ENCODE assay signal across 8 mouse cellular contexts in the genomic region with DNA sequence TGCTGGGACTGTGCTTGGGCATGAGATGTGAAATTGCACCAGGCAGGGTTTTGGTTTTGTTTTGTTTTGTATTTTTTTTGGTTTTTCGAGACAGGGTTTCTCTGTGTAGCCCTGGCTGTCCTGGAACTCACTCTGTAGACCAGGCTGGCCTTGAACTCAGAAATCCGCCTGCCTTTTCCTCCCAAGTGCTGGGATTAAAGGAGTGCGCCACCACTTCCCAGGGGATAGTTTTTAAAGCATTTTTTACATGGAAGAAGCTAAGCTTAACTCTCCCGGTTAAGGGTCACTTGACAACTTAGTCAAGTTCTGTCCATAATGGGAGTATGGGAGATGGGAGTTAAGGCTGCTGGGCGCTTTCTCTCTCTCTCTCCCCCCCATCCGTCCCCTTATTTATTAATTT. TPM values are rescaled to one million over a fixed set of nuclear protein-coding genes. Genes with fewer than 3 reads are reported as not detected.
DNase-seq lines count a peak whose midpoint lies in the region; ATAC-seq and TF ChIP-seq lines count a peak whose summit lies in the region.

No protein-coding gene starts in this region.

- H3K27ac ChIP-seq in heart, embryonic 14.5 days (replicated peaks in 1 of 2; ENCODE audit: control insufficient read depth in 1 of 2, insufficient read depth in 1 of 2, low read depth in 2 of 2, low read length in 2 of 2), result 0 out of 4 replicates have a peak overlapping the region, but pooled peaks of 1 of the 2 experiments have one; percentile 95
- H3K27ac ChIP-seq in MEL (ENCODE audit: control insufficient read depth, low read depth, low read length), result peak overlapping the region; percentile 95
- H3K27ac ChIP-seq in hindbrain, embryonic 15.5 days (replicated peaks), result peak overlapping the region; percentile 88; the same call in 1 of the 2 replicates
- H3K27ac ChIP-seq in midbrain, embryonic 11.5 days (ENCODE audit: low read depth, low read length), result no peak overlapping the region
- H3K27ac ChIP-seq in left cerebral cortex, adult 2 months, result no peak overlapping the region

- peaks cover 58% of the 10 kb centered on the region for H3K79me2 ChIP-seq in MEL (ENCODE audit: control insufficient read depth, insufficient read depth, low read length, poor library complexity)

- H3K4me3 ChIP-seq in heart, embryonic 14.5 days (ENCODE audit: control insufficient read depth in 1 of 2, insufficient read depth in 1 of 2, low read depth in 1 of 2, low read length in 2 of 2), result peak overlapping the region in 1 of 2 experiments; percentile 96; a peak in 3 of 4 replicates
- H3K4me3 ChIP-seq in MEL (ENCODE audit: control insufficient read depth in 1 of 2, insufficient read depth in 1 of 2, low read depth in 2 of 2, low read length in 2 of 2), result peak overlapping the region; percentile 85
- peak overlapping the region; percentile 71 for H3K4me3 ChIP-seq in hindbrain, embryonic 15.5 days
- H3K4me3 ChIP-seq in midbrain, embryonic 11.5 days (ENCODE audit: low read depth, low read length), result no peak overlapping the region
- no peak overlapping the region for H3K4me3 ChIP-seq in left cerebral cortex, adult 2 months

- DNase-seq in heart, postnatal 36 days, result no peak
- DNase-seq in MEL (ENCODE audit: low read depth, low spot score), result no peak
- DNase-seq in midbrain, embryonic 11.5 days (ENCODE audit: low spot score, missing footprints), result no peak
- no peak for DNase-seq in layer of hippocampus, adult 9-11 months
- no peak for DNase-seq in left cerebral cortex, adult 2 months (ENCODE audit: extremely low spot score in 1 of 2, low spot score in 2 of 2)
- DNase-seq in spleen, adult 18-20 months, result no peak

- H3K4me1 ChIP-seq in heart, embryonic 14.5 days (ENCODE audit: control insufficient read depth in 2 of 2, insufficient read depth in 2 of 2, low read length in 2 of 2), result peaks cover 27 to 32% of the 10 kb centered on the region in 2 experiments
- H3K4me1 ChIP-seq in MEL (ENCODE audit: control insufficient read depth in 1 of 2, insufficient read depth in 2 of 2, low read length in 2 of 2), result peaks cover 23 to 50% of the 10 kb centered on the region in 2 experiments
- peaks cover 34% of the 10 kb centered on the region for H3K4me1 ChIP-seq in hindbrain, embryonic 15.5 days (replicated peaks)
- peaks cover 13% of the 10 kb centered on the region for H3K4me1 ChIP-seq in midbrain, embryonic 11.5 days (ENCODE audit: control insufficient read depth, insufficient read depth, low read length)

- peak overlapping the region; percentile 88 for H3K4me2 ChIP-seq in heart, embryonic 14.5 days (ENCODE audit: low read length)
- peak overlapping the region; percentile 82 for H3K4me2 ChIP-seq in hindbrain, embryonic 15.5 days
- peak overlapping the region; percentile 83; the same call in 1 of the 2 replicates for H3K4me2 ChIP-seq in midbrain, embryonic 11.5 days

- intact Hi-C loops in heart, postnatal 36 days (cut with DNase I), result loop anchor here (2.0 to 5.0 kb wide), 3 partner anchors 29 to 138 kb away; no protein-coding TSS in a partner anchor
- intact Hi-C loops in left cerebral cortex, adult 2 months (cut with DNase I), result no loop called here

- H3K9ac ChIP-seq in heart, embryonic 14.5 days (ENCODE audit: low read length), result peak overlapping the region; percentile 99
- H3K9ac ChIP-seq in MEL (ENCODE audit: control insufficient read depth, low read depth, low read length, poor library complexity, severe bottlenecking), result peak overlapping the region; percentile 89
- no peak overlapping the region for H3K9ac ChIP-seq in hindbrain, embryonic 15.5 days
- peak overlapping the region; percentile 100 for H3K9ac ChIP-seq in midbrain, embryonic 11.5 days (ENCODE audit: low read length)

- H3K9me3 ChIP-seq in heart, embryonic 14.5 days (ENCODE audit: control insufficient read depth, low read length), result no peaks in the 10 kb centered on the region
- H3K9me3 ChIP-seq in MEL (replicated peaks; ENCODE audit: insufficient read depth, low read length), result no peaks in the 10 kb centered on the region
- H3K9me3 ChIP-seq in hindbrain, embryonic 15.5 days, result no peaks in the 10 kb centered on the region
- no peaks in the 10 kb centered on the region for H3K9me3 ChIP-seq in midbrain, embryonic 11.5 days (ENCODE audit: control insufficient read depth, low read length)

- no peaks in the 10 kb centered on the region for H3K27me3 ChIP-seq in heart, embryonic 14.5 days (ENCODE audit: control insufficient read depth, insufficient read depth, low read length)
- no peaks in the 10 kb centered on the region for H3K27me3 ChIP-seq in MEL (ENCODE audit: control insufficient read depth in 1 of 2, insufficient read depth in 2 of 2, low read length in 2 of 2)
- H3K27me3 ChIP-seq in hindbrain, embryonic 15.5 days, result no peaks in the 10 kb centered on the region
- no peaks in the 10 kb centered on the region for H3K27me3 ChIP-seq in midbrain, embryonic 11.5 days (ENCODE audit: control insufficient read depth, insufficient read depth, low read length)

- 67% methylated on average over 6 of the region's 6 CpGs for WGBS in heart, embryonic 14.5 days
- 65% methylated on average over 6 of the region's 6 CpGs for WGBS in hindbrain, embryonic 15.5 days
- 49% methylated on average over 6 of the region's 6 CpGs for WGBS in midbrain, embryonic 11.5 days

- H3K36me3 ChIP-seq in heart, embryonic 14.5 days (ENCODE audit: control insufficient read depth, insufficient read depth, low read length), result no peaks in the 10 kb centered on the region
- peaks cover 3 to 46% of the 10 kb centered on the region in 2 experiments for H3K36me3 ChIP-seq in MEL (ENCODE audit: control insufficient read depth in 1 of 2, insufficient read depth in 2 of 2, low read length in 2 of 2)
- no peaks in the 10 kb centered on the region for H3K36me3 ChIP-seq in hindbrain, embryonic 15.5 days
- no peaks in the 10 kb centered on the region for H3K36me3 ChIP-seq in midbrain, embryonic 11.5 days (ENCODE audit: control insufficient read depth, insufficient read depth, low read length)

- TF ChIP-seq CTCF in MEL (IDR thresholded peaks at IDR 0.05 in 2 of 3, conservative IDR thresholded peaks at IDR 0.05 in 1 of 3; ENCODE audit: control insufficient read depth in 1 of 3, insufficient read depth in 1 of 3, low read depth in 2 of 3, low read length in 3 of 3, poor library complexity in 1 of 3, severe bottlenecking in 1 of 3), result no peak
- no peak for TF ChIP-seq CTCF in left cerebral cortex, adult 2 months (IDR thresholded peaks at IDR 0.05)

- TF ChIP-seq POLR2A in MEL (IDR thresholded peaks at IDR 0.05; ENCODE audit: control insufficient read depth in 1 of 2, insufficient read depth in 1 of 2, low read depth in 1 of 2, low read length in 2 of 2, poor library complexity in 1 of 2), result no peak

- TF ChIP-seq RAD21 in MEL (IDR thresholded peaks at IDR 0.05; ENCODE audit: low read depth, low read length), result no peak

- TF ChIP-seq EP300 in MEL (IDR thresholded peaks at IDR 0.05; ENCODE audit: low read depth in 1 of 2, low read length in 2 of 2), result no peak

- no peak for ATAC-seq in heart, embryonic 14.5 days (ENCODE audit: insufficient number of reproducible peaks, insufficient read depth, low FRiP score, low read depth)
- no peak for ATAC-seq in hindbrain, embryonic 15.5 days (ENCODE audit: low FRiP score, low read depth)
- ATAC-seq in midbrain, embryonic 11.5 days (ENCODE audit: low FRiP score), result no peak

RNA-seq across cellular contexts. Expression of a gene that starts 0.5 kb away (rescaled TPM):
- polyA plus RNA-seq in heart, embryonic 14.5 days (2014; fragmentation: Nextera tagmentation; extraction: Ambion mirVana), result 118 and 123 TPM in 2 replicates
- 10 to 100 TPM; 36.4 to 45.9 TPM for total RNA-seq in heart, postnatal 36 days (2021)
- total RNA-seq in MEL (2012; rRNA removed), result 240 and 307 TPM in 2 replicates
- polyA plus RNA-seq in MEL (2012; ENCODE audit: insufficient read depth in 1 of 2, insufficient read length in 2 of 2, low read depth in 1 of 2, low replicate concordance in 2 of 2, missing spikeins in 1 of 2), result 100 to 1,000 TPM; 134 to 357 TPM
- 92.7 and 101 TPM in 2 replicates for polyA plus RNA-seq in hindbrain, embryonic 15.5 days (2015; fragmentation: Nextera tagmentation; extraction: Ambion mirVana)
- polyA plus RNA-seq in midbrain, embryonic 11.5 days (2014; fragmentation: Nextera tagmentation; extraction: Ambion mirVana), result 94.1 and 97.1 TPM in 2 replicates
- 10 to 100 TPM; 37.4 to 42.2 TPM for total RNA-seq in left cerebral cortex, adult 2 months (2021)

RNA-seq across cellular contexts. Expression of a gene that starts 7.1 kb away (rescaled TPM):
- 0.88 TPM in 2 replicates for polyA plus RNA-seq in heart, embryonic 14.5 days (2014; fragmentation: Nextera tagmentation; extraction: Ambion mirVana)
- total RNA-seq in heart, postnatal 36 days (2021), result under 1 TPM; 0.53 to 0.60 TPM
- 7.7 and 7.8 TPM in 2 replicates for total RNA-seq in MEL (2012; rRNA removed)
- 10 to 100 TPM in 1 of 2 experiments, not detected in 1; 33.9 TPM for polyA plus RNA-seq in MEL (2012; ENCODE audit: insufficient read depth in 1 of 2, insufficient read length in 2 of 2, low read depth in 1 of 2, low replicate concordance in 2 of 2, missing spikeins in 1 of 2)
- 0.47 and 0.72 TPM in 2 replicates for polyA plus RNA-seq in hindbrain, embryonic 15.5 days (2015; fragmentation: Nextera tagmentation; extraction: Ambion mirVana)
- polyA plus RNA-seq in midbrain, embryonic 11.5 days (2014; fragmentation: Nextera tagmentation; extraction: Ambion mirVana), result 0.87 and 1.3 TPM in 2 replicates
- total RNA-seq in left cerebral cortex, adult 2 months (2021), result under 1 TPM; 0.61 to 1.00 TPM

RNA-seq across cellular contexts. Expression of a gene that starts 32.2 kb away (rescaled TPM):
- polyA plus RNA-seq in heart, embryonic 14.5 days (2014; fragmentation: Nextera tagmentation; extraction: Ambion mirVana), result 29.8 and 31.7 TPM in 2 replicates
- total RNA-seq in heart, postnatal 36 days (2021), result 10 to 100 TPM; 24.1 to 26.6 TPM
- 28.5 and 32.4 TPM in 2 replicates for total RNA-seq in MEL (2012; rRNA removed)
- 10 to 100 TPM in 1 of 2 experiments, not detected in 1; 51.8 TPM for polyA plus RNA-seq in MEL (2012; ENCODE audit: insufficient read depth in 1 of 2, insufficient read length in 2 of 2, low read depth in 1 of 2, low replicate concordance in 2 of 2, missing spikeins in 1 of 2)
- polyA plus RNA-seq in hindbrain, embryonic 15.5 days (2015; fragmentation: Nextera tagmentation; extraction: Ambion mirVana), result 66.5 and 69.9 TPM in 2 replicates
- 28.0 and 29.7 TPM in 2 replicates for polyA plus RNA-seq in midbrain, embryonic 11.5 days (2014; fragmentation: Nextera tagmentation; extraction: Ambion mirVana)
- total RNA-seq in left cerebral cortex, adult 2 months (2021), result 10 to 100 TPM; 22.1 to 23.5 TPM

RNA-seq across cellular contexts. Expression of a gene that starts 32.9 kb away (rescaled TPM):
- polyA plus RNA-seq in heart, embryonic 14.5 days (2014; fragmentation: Nextera tagmentation; extraction: Ambion mirVana), result 25.6 and 28.8 TPM in 2 replicates
- 10 to 100 TPM; 26.7 to 26.8 TPM for total RNA-seq in heart, postnatal 36 days (2021)
- total RNA-seq in MEL (2012; rRNA removed), result 203 and 265 TPM in 2 replicates
- polyA plus RNA-seq in MEL (2012; ENCODE audit: insufficient read depth in 1 of 2, insufficient read length in 2 of 2, low read depth in 1 of 2, low replicate concordance in 2 of 2, missing spikeins in 1 of 2), result 100 to 1,000 TPM in 1 of 2 experiments, not detected in 1; 234 TPM
- 34.5 and 36.6 TPM in 2 replicates for polyA plus RNA-seq in hindbrain, embryonic 15.5 days (2015; fragmentation: Nextera tagmentation; extraction: Ambion mirVana)
- polyA plus RNA-seq in midbrain, embryonic 11.5 days (2014; fragmentation: Nextera tagmentation; extraction: Ambion mirVana), result 38.8 and 43.3 TPM in 2 replicates
- 10 to 100 TPM; 19.9 to 21.5 TPM for total RNA-seq in left cerebral cortex, adult 2 months (2021)

RNA-seq across cellular contexts. Expression of a gene that starts 42.9 kb away (rescaled TPM):
- 22.1 and 24.4 TPM in 2 replicates for polyA plus RNA-seq in heart, embryonic 14.5 days (2014; fragmentation: Nextera tagmentation; extraction: Ambion mirVana)
- 10 to 100 TPM; 12.6 to 13.8 TPM for total RNA-seq in heart, postnatal 36 days (2021)
- total RNA-seq in MEL (2012; rRNA removed), result 91.0 and 101 TPM in 2 replicates
- polyA plus RNA-seq in MEL (2012; ENCODE audit: insufficient read depth in 1 of 2, insufficient read length in 2 of 2, low read depth in 1 of 2, low replicate concordance in 2 of 2, missing spikeins in 1 of 2), result 100 to 1,000 TPM in 1 of 2 experiments, not detected in 1; 116 TPM
- polyA plus RNA-seq in hindbrain, embryonic 15.5 days (2015; fragmentation: Nextera tagmentation; extraction: Ambion mirVana), result 39.3 and 42.7 TPM in 2 replicates
- polyA plus RNA-seq in midbrain, embryonic 11.5 days (2014; fragmentation: Nextera tagmentation; extraction: Ambion mirVana), result 60.9 and 69.3 TPM in 2 replicates
- 10 to 100 TPM; 35.7 to 37.2 TPM for total RNA-seq in left cerebral cortex, adult 2 months (2021)

Comparison
In these comparisons a context has a peak if more than half of its experiments do, and no peak if none do; other contexts are left out.
1. H3K27ac ChIP-seq: peak in MEL (single experiment) and hindbrain, embryonic 15.5 days (single experiment); none in midbrain, embryonic 11.5 days (single experiment) and left cerebral cortex, adult 2 months (single experiment).
2. H3K4me3 ChIP-seq: peak in MEL (2 of 2) and hindbrain, embryonic 15.5 days (single experiment); none in midbrain, embryonic 11.5 days (single experiment) and left cerebral cortex, adult 2 months (single experiment).
3. Peak in every context shown above with its lines, with median percentiles within 50 percentile points of each other: H3K4me2 ChIP-seq.